Comparison of ENCODE assay signal across 8 mouse cellular contexts in the genomic region with DNA sequence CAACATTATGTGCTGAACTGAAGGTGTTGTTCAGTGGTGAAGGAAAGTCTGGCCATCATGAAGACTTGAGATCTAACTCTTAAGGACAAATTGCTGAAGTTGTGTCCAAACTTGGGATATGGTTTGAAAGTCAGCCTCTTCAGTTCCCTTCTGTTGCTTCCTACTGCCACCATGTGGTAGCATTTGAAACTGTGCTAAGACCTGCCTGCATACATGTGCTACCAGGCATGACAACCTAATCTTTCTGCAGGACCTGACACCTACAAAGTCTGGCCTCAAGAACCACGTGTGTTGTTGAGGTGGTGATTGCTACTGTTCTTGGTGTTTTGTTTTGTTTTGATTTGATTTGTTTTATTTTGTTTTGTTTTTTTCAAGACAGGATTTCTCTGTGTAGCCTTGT. TPM values are rescaled to one million over a fixed set of nuclear protein-coding genes. Genes with fewer than 3 reads are reported as not detected.
A peak's percentile ranks its signal among the peaks of the same experiment; 100 is the strongest.
DNase-seq lines count a peak whose midpoint lies in the region; TF ChIP-seq lines count a peak whose summit lies in the region.
"Had no signal": no experiment of that assay in that cellular context is flagged by ENCODE, and none has a peak within 500 bp of the region (broad histone marks: within the 10 kb centered on the region; RNA-seq: fewer than 3 reads in every experiment).

No protein-coding gene starts in this region.

- intact Hi-C loops in gastrocnemius, postnatal 14 days (cut with DNase I; ENCODE audit: low total_unique reads), result loop anchor here (5.0 kb wide), 1 partner anchor 420 kb away; no protein-coding TSS in a partner anchor

- no peak overlapping the region for H3K4me3 ChIP-seq in lung, adult 2 months (replicated peaks; ENCODE audit: extremely low read depth, low read depth, low read length)
- H3K4me3 ChIP-seq: limb, embryonic 12.5 days had no signal

- 8% methylated on average over 1 of the region's 1 CpGs for WGBS in lung, adult 2 months

- no peak for TF ChIP-seq POLR2A in lung, adult 2 months (IDR thresholded peaks at IDR 0.05; ENCODE audit: borderline replicate concordance, extremely low read depth, low read depth, low read length)

- DNase-seq in ES-CJ7 (ENCODE audit: low read depth, low spot score), result peak; percentile 69
- peak; percentile 5 for DNase-seq in T-cell, adult 2 months (ENCODE audit: low spot score)
- DNase-seq in cerebellum, postnatal 25 days, result peak; percentile 72 to 87
- DNase-seq in gastrocnemius, postnatal 14 days, result peak; percentile 32
- peak; percentile 78 for DNase-seq in layer of hippocampus, adult 11-12 months (ENCODE audit: low spot score)
- peak; percentile 11 for DNase-seq in lung, adult 2 months
- DNase-seq in right cerebral cortex, postnatal 10 days (ENCODE audit: low spot score in 2 of 2), result peak; percentile 74 to 80

- peak; percentile 19; the same call in 1 of the 2 replicates for TF ChIP-seq CTCF in lung, adult 2 months (IDR thresholded peaks at IDR 0.05; ENCODE audit: insufficient read depth, low read length)

- no peaks in the 10 kb centered on the region for H3K4me1 ChIP-seq in lung, adult 2 months (ENCODE audit: control insufficient read depth, insufficient read depth, low read length)
- H3K4me1 ChIP-seq: limb, embryonic 12.5 days had no signal

RNA-seq across cellular contexts. Expression of a gene that starts 19.6 kb away (rescaled TPM):
- 1 to 10 TPM in 1 of 2 experiments, under 1 TPM in 1; 0.51 to 1.0 TPM for total RNA-seq in gastrocnemius, postnatal 14 days (2021)
- polyA plus RNA-seq in lung, adult 2 months (2012; rRNA removed), result 0.17 and 0.21 TPM in 2 replicates

RNA-seq across cellular contexts. Expression of a gene that starts 22.9 kb away (rescaled TPM):
- total RNA-seq in gastrocnemius, postnatal 14 days (2021), result under 1 TPM; 0.59 to 0.95 TPM
- 0.22 and 0.28 TPM in 2 replicates for polyA plus RNA-seq in lung, adult 2 months (2012; rRNA removed)

Comparison
In these comparisons a context has a peak if more than half of its experiments do, and no peak if none do; other contexts are left out.
1. DNase-seq: peak in every context shown above with its lines; median percentile 80 in cerebellum, postnatal 25 days; 78 in layer of hippocampus, adult 11-12 months; 77 in right cerebral cortex, postnatal 10 days; 69 in ES-CJ7; 32 in gastrocnemius, postnatal 14 days; 11 in lung, adult 2 months; 5 in T-cell, adult 2 months.